Mouse (Mus musculus): ENCODE results near the gene Nrcam.

Gene Nrcam

GRCm38 (mm10) chr12:44640579-44640978 is 311.9 kb downstream of the Nrcam start:
- no peak for DNase-seq

Measured in cerebellum, adult 18-20 months (tissue).